In the genomic region with DNA sequence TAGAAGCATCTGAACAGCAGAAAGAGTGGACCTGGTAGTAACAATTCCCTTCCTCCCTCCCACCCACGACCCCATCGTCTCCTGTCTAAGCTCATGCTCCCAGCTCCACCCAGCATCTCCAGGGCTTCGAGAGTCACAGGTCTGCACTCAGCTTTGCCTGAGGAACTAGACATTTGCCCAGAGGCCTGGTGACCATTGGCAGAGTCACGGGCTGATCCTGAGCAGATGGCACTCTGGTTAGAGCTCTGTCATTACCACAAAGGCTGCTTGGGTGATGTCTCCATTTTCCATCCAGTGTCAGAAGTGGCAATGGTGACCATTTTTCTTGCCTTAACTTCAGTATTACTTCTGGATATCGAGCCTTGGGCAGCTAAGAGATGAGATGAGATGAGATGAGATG, we compare ENCODE assay signal across 13 mouse cellular contexts.
"Had no signal": no experiment of that assay in that cellular context is flagged by ENCODE, and none has a peak within 500 bp of the region (broad histone marks: within the 10 kb centered on the region; RNA-seq: fewer than 3 reads in every experiment).

No protein-coding gene starts in this region.

- ATAC-seq: midbrain, embryonic 16.5 days had no signal

- DNase-seq: kidney, postnatal 14 days; layer of hippocampus, postnatal 36 days; left cerebral cortex, postnatal 4 days; lung, adult 18-20 months; retina, postnatal 1 day; thymus, postnatal 4 days had no signal

- H3K27ac ChIP-seq: kidney, embryonic 15.5 days; limb, embryonic 13.5 days; liver, embryonic 14.5 days; midbrain, embryonic 12.5 days; neural tube, embryonic 13.5 days; stomach, embryonic 15.5 days had no signal

- H3K4me3 ChIP-seq: kidney, embryonic 15.5 days; limb, embryonic 13.5 days; midbrain, embryonic 12.5 days; neural tube, embryonic 13.5 days; stomach, embryonic 15.5 days had no signal
